Mouse (Mus musculus): Measurements from ENCODE around the gene Flt3l.

DNA sequence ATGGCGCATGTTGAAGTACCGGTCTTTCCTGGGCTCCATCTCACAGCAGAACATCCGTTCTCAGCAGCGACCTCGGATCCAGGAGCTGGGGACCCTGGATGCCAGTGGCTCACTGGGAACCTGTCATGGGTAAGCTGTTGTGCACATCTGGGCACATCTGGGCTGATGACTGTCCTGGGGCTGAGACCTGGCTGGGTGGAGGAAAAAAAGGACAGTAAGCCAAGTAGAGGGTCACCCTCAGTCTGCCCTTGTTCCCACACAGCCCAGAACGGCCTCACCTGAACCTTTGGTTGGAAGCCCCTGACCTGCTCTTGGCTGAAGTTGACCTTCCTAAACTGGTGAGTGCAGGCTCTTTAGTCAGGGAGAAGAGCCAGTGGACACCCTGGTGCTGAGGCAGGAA lies 22.8 kb upstream of the Flt3l start:
- TF ChIP-seq CTCF (IDR thresholded peaks at IDR 0.05) = no peak
- no peak for TF ChIP-seq POLR2A (IDR thresholded peaks at IDR 0.05; ENCODE audit: insufficient read depth, low read depth, low read length)
